Mouse (Mus musculus) liver, embryonic 13.5 days (tissue): Measurements from ENCODE around the gene Zfyve9. TPM values are rescaled to one million over a fixed set of nuclear protein-coding genes. Genes with fewer than 3 reads are reported as not detected.

Experiments used
- ATAC-seq: fragments of 200-750 bp; cut with Nextera tagmentation; 2 replicates; pipeline ENCODE4 v1.8.0; 2017; ENCODE audit warnings: low read depth, mild to moderate bottlenecking, moderate number of reproducible peaks, moderate library complexity
- DNase-seq: peaks from one replicate; pipeline ENCODE4 v3.0.0; 2022
- H3K27ac ChIP-seq: fragments of 300-500 bp; sonication (generic); 2 replicates; pipeline ENCODE4 v1.5.1; 2015; ENCODE audit warnings: moderate library complexity, mild to moderate bottlenecking, inconsistent platforms
- H3K27me3 ChIP-seq: fragments of 300-500 bp; sonication (generic); 2 replicates; pipeline ENCODE4 v1.6.1; 2015; ENCODE audit warnings: mild to moderate bottlenecking, inconsistent platforms
- H3K36me3 ChIP-seq: fragments of 300-500 bp; sonication (generic); 2 replicates; pipeline ENCODE4 v1.6.1; 2015; ENCODE audit warnings: mild to moderate bottlenecking, inconsistent platforms
- H3K4me1 ChIP-seq: fragments of 300-500 bp; sonication (generic); replicated peaks from 2 replicates; pipeline ENCODE4 v1.6.1; 2015; ENCODE audit warnings: inconsistent platforms
- H3K4me2 ChIP-seq: fragments of 300-500 bp; sonication (generic); 2 replicates; pipeline ENCODE4 v1.6.1; 2015; ENCODE audit warnings: inconsistent platforms, mild to moderate bottlenecking, moderate library complexity
- H3K4me3 ChIP-seq: fragments of 300-500 bp; sonication (generic); replicated peaks from 2 replicates; pipeline ENCODE4 v1.5.1; 2015; ENCODE audit warnings: mild to moderate bottlenecking, inconsistent platforms
- H3K9ac ChIP-seq: fragments of 300-500 bp; sonication (generic); 2 replicates; pipeline ENCODE4 v1.6.1; 2015; ENCODE audit warnings: mild to moderate bottlenecking, inconsistent platforms
- H3K9me3 ChIP-seq: fragments of 300-500 bp; sonication (generic); replicated peaks from 2 replicates; pipeline ENCODE4 v1.6.1; 2016; ENCODE audit warnings: inconsistent platforms
- WGBS: fragments of 180-500 bp; shearing (Covaris S2); methylation state at CpG from one replicate; pipeline ENCODE4 v1.1.7; 2015; ENCODE audit not compliant: insufficient replicate concordance; 5-methylcytosine and 5-hydroxymethylcytosine counted together
- polyA plus RNA-seq: library from polyadenylated mRNA; unstranded; fragments of >200 nt; fragmentation: Nextera tagmentation; extraction: Ambion mirVana; gene quantifications from 2 replicates; pipeline ENCODE4 v1.2.1, GENCODE M21; 2015

The Zfyve9 gene
- polyA plus RNA-seq: 0.48 and 0.56 TPM in 2 replicates

DNA sequence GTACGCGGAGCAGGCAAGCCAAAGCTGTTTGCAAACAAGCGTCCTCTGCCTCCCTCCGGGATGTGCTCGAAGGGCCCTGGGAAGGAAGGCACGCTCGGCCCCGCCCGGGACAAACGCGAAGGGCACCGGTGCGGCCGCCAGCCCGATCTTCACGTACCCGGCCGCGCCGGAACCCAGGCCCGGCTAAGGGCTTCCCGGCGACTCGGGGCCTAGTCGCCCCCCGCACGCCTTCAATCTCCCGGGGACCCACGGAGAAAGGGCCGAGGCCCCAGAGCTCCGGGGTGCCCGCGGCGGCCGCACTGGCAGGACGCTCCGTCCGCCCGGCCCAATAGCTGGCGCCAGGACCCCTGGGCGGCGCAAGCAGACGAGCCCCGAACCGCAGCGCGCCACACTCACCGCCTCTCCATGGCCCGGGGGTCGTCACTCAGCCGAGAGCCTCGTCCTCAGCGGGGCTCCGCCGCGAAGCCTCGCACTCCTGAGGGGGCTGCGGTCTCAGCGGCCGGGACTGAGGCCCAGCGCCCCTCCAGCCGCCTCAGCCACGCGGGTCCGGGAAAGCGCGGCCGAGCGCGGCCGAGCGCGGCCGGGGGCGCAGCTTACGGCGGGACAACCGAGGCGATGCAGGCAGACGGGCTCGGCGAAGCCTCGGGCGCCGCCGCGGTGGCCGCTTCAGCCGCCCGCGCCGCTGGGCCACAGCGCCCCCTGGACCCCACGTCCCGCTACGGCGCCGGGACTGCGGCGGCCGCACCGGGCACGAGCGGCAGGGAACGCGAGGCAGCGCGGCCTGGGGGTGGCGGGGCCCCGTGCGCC, at the start of gene Zfyve9:
Gene Zfyve9, minus strand, starts transcription at position 742 of the 807 bp plus-strand sequence.
- Histone ChIP-seq H3K4me2 (peak within 1 kb of the TSS; percentile 85), H3K4me3 (peak within 1 kb of the TSS; percentile 68), H3K27me3 (peaks cover 55% of the 10 kb centered on the region), H3K9ac (peak within 1 kb of the TSS; percentile 75), H3K4me1 (peaks cover 9% of the 10 kb centered on the region), H3K9me3 (no peaks in the 10 kb centered on the region), H3K27ac (peak within 1 kb of the TSS; percentile 72), H3K36me3 (no peaks in the 10 kb centered on the region)
- DNase-seq (peak; percentile 40), ATAC-seq (peak; percentile 68)
- WGBS: under 1% methylated on average over 98 of the region's 111 CpGs

DNA sequence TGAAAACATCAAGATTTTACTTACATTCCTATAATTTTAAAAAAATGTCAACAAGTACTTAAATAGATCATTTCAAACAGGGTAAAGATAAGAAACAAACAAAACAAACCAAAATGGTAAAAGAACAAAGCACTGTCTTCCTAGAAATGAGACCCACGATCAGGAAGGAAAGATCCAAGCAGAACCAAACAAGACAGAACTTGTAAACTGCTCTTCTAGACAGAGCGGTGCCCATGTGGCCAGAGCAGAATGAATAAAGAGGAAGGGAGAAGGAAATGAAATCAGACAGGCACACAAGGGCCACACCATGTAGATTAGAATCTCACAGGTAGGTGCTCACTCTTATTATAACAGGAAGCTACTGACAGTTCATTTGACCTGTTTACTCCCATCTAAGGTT, 46.0 kb upstream of the Zfyve9 start:
- WGBS: 80% methylated on average over 2 of the region's 2 CpGs
- Histone ChIP-seq H3K4me1 (peaks cover 8% of the 10 kb centered on the region), H3K36me3 (peaks cover 63% of the 10 kb centered on the region), H3K4me2 (no peak overlapping the region), H3K27me3 (no peaks in the 10 kb centered on the region), H3K9ac (no peak overlapping the region), H3K9me3 (no peaks in the 10 kb centered on the region), H3K4me3 (no peak overlapping the region), H3K27ac (no peak overlapping the region)
- no peak for ATAC-seq
- no peak for DNase-seq

DNA sequence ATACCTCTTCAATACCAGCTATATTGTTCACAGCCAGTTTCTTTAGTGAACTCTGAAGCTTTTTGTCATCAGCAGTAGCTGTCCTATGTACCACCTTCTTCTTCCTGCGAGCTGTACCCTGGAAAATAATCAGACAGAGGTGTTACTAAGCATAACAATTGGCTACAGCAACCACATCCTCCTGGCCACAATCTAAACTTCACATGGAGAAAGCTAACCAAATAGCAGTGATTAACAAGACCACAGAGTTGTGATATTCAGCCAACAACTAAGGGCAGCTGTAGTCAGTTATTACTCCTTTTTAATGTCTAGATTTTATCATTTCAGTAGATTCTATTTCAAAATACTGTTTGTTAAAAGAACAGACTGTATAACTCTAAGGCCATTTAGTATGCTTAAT, 45.5 kb upstream of the Zfyve9 start:
- Histone ChIP-seq H3K27me3 (no peaks in the 10 kb centered on the region), H3K9ac (no peak overlapping the region), H3K4me2 (no peak overlapping the region), H3K4me3 (no peak overlapping the region), H3K9me3 (no peaks in the 10 kb centered on the region), H3K4me1 (peaks cover 4% of the 10 kb centered on the region; the same call in 1 of the 2 replicates), H3K36me3 (peaks cover 65% of the 10 kb centered on the region), H3K27ac (no peak overlapping the region)
- DNase-seq (no peak), ATAC-seq (no peak)
- 79% methylated on average over 1 of the region's 1 CpGs for WGBS

DNA sequence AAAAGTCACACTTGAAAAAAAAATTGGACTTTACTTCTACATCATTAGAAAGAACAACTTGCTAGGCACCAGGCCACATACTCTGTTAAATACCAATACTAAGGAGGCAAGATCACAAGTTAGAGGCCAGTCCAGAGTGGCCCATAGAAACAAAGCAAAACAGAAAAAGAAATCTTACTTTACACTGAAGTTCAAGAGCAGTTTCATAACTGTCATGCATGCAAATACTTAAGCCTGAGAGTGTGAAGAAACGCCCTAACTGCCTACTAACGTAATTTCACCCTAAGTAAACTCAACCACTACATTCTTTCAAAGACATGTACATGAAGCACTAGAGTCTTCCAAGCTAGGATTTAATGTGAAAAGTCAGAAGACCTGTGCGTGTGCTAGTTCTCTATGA, 45.1 kb upstream of the Zfyve9 start:
- no peaks in the 10 kb centered on the region for H3K27me3 ChIP-seq
- no peak overlapping the region for H3K4me2 ChIP-seq
- 82% methylated on average over 3 of the region's 3 CpGs for WGBS
- H3K27ac ChIP-seq: no peak overlapping the region
- H3K9me3 ChIP-seq: no peaks in the 10 kb centered on the region
- H3K4me1 ChIP-seq: no peaks in the 10 kb centered on the region
- H3K4me3 ChIP-seq: no peak overlapping the region
- ATAC-seq: no peak
- no peak for DNase-seq
- peaks cover 70% of the 10 kb centered on the region for H3K36me3 ChIP-seq
- H3K9ac ChIP-seq: no peak overlapping the region

DNA sequence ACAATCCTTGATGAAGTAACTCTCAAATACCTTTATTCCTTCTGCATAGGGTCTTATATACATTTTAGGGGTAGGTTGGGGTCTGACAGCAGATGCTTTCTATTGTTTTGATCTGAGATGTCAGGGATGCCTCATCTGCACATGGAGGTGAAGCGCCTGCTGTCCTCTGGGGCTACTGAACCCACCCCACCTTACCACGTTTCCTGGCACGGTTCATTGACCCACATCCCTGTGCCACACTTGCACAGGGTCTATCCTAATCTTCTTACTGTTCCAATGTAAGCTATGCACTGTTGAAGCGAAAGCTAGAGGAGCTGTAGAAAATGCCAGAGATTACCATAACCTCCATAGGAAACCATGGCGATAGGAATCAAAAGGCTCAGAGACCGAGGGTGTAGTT, 31.0 kb upstream of the Zfyve9 start:
- no peak overlapping the region for H3K27ac ChIP-seq
- no peaks in the 10 kb centered on the region for H3K27me3 ChIP-seq
- DNase-seq (no peak), ATAC-seq (no peak)
- H3K4me1 ChIP-seq: no peaks in the 10 kb centered on the region
- H3K36me3 ChIP-seq: 0 out of 2 replicates have a peak, but pooled peaks cover 6% of the 10 kb centered on the region
- WGBS: 55% methylated on average over 6 of the region's 6 CpGs
- H3K9me3 ChIP-seq: no peaks in the 10 kb centered on the region
- no peak overlapping the region for H3K4me2 ChIP-seq
- no peak overlapping the region for H3K4me3 ChIP-seq
- H3K9ac ChIP-seq: no peak overlapping the region

DNA sequence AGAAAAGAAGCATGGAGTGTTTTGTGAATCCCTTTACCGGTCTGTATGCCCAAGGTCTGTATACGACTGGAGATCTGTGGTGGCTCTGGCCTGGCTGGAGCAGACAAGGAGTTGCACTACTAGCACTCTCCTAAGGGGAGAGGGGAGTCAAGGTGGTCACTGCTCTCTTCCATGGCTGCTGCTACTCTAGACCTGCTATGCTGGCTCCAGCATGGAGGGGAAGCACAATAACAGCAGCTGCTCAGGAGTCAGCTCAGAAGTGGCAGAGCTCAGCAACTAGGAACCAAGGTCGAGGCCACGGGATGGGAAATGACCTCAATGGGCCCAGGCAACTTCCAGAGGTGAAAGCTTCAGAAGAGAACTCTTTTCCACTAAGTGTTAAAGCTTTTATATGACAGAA, 30.5 kb upstream of the Zfyve9 start:
- Histone ChIP-seq H3K27ac (no peak overlapping the region), H3K27me3 (no peaks in the 10 kb centered on the region), H3K4me2 (no peak overlapping the region), H3K36me3 (0 out of 2 replicates have a peak, but pooled peaks cover 6% of the 10 kb centered on the region), H3K4me3 (no peak overlapping the region), H3K9ac (no peak overlapping the region), H3K4me1 (no peaks in the 10 kb centered on the region), H3K9me3 (no peaks in the 10 kb centered on the region)
- WGBS: 45% methylated on average over 4 of the region's 4 CpGs
- DNase-seq (no peak), ATAC-seq (no peak)

DNA sequence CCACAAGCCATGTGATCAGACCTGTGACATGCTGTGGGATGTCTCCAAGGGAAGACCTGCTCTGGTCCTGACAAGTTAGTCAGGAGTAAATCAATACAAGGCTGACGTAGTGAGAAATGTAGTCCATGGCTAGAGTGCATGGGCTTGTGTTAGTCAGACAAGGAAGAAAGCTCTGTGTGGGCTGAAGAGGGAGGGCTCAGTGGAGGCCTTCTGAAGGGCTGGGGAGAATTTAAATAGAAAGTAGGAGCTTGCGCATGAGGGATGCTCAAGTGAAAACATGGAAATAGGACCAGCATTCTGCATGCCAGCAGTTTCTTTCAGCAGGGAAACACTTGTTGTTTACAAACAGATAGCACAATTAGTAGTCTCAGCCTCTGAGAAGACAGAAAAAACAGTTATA, 22.9 kb upstream of the Zfyve9 start:
- no peak overlapping the region for H3K4me3 ChIP-seq
- H3K9ac ChIP-seq: no peak overlapping the region
- H3K36me3 ChIP-seq: no peaks in the 10 kb centered on the region
- 73% methylated on average over 2 of the region's 2 CpGs for WGBS
- ATAC-seq: no peak
- H3K27ac ChIP-seq: no peak overlapping the region
- H3K4me2 ChIP-seq: no peak overlapping the region
- no peaks in the 10 kb centered on the region for H3K4me1 ChIP-seq
- no peak for DNase-seq
- no peaks in the 10 kb centered on the region for H3K9me3 ChIP-seq
- no peaks in the 10 kb centered on the region for H3K27me3 ChIP-seq

DNA sequence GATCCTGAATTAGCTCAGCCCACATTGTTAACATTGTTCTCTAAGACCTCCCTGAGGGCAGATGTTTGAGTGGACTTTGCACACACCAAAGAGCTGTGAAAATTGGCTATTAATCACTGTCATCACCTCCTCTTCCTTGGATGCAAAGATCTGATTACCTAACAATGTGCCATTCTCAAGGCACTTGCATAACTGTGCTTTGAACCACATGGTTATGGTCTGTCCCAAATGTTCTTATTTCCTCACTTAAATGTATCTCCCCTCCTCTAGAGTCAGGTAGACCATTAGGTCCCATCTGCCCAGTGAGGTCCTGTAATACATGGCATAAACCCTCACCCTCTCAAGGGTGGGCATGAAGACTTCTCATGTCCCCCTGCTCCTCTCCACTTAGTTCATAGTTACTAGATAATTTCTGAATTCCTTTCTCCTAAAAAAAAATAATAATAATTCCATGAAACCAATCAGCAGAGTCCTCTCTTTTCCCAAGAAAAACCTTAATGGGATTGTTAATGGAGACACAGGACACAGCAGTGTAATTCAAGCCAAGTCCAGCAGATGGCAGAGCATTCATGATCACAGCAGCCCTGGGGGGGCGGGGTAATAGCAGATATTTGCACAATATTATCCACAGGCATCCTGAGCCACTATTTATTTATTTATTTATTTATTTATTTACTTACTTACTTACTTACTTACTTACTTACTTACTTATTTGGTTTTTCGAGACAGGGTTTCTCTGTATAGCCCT, 17.7 kb upstream of the Zfyve9 start:
- peak; percentile 31 for DNase-seq
- Histone ChIP-seq H3K4me1 (no peaks in the 10 kb centered on the region; the same call in 1 of the 2 replicates), H3K27ac (no peak overlapping the region), H3K27me3 (no peaks in the 10 kb centered on the region), H3K4me3 (no peak overlapping the region), H3K9me3 (no peaks in the 10 kb centered on the region), H3K4me2 (no peak overlapping the region), H3K9ac (no peak overlapping the region), H3K36me3 (no peaks in the 10 kb centered on the region)
- 26% methylated on average over 2 of the region's 2 CpGs for WGBS
- ATAC-seq: no peak

DNA sequence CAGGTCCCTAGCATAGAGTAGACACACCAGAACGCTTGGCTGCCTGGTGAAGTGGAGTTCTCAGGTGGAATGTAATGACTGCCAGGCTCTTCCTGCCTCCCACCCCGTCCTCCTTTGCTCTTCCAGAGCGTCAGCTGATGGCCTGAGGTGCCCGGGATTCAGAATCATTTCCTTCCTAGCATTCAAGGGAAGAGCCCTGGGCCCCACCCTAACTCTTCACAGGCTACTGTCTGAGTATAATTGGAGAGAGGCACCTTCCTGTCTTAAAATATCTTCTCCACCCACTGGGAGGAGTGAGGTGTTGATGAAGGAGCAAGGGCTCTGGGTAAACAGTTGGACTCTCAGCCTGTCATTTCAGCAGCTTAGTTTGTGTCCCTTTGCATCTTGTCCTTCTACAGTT, 16.1 kb upstream of the Zfyve9 start:
- WGBS: 32% methylated on average over 4 of the region's 4 CpGs
- DNase-seq (no peak), ATAC-seq (no peak)
- no peaks in the 10 kb centered on the region for H3K9me3 ChIP-seq
- H3K4me3 ChIP-seq: no peak overlapping the region
- no peak overlapping the region for H3K9ac ChIP-seq
- H3K27ac ChIP-seq: no peak overlapping the region
- H3K4me1 ChIP-seq: no peaks in the 10 kb centered on the region; the same call in 1 of the 2 replicates
- H3K4me2 ChIP-seq: no peak overlapping the region
- H3K36me3 ChIP-seq: no peaks in the 10 kb centered on the region
- no peaks in the 10 kb centered on the region for H3K27me3 ChIP-seq

DNA sequence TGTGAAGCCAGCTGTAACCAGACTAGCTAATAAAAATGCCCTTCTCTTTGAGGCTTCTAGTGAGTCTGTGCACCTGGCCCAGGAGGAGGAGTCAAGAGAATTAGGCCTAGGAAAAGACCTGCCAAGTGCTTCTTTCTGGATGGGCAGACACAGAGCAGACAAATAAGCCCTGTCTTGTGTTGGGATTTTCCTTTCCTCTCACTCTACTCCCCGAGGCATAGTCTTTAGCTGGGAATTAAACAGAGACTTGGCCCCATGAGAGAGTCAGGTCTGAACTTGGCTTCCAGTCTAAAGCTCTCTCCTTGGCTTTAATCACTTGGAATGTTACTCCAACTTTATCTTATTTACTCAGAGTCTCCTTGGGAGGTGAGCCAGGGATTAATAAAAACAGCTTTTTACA, 13.3 kb upstream of the Zfyve9 start:
- 43% methylated on average over 1 of the region's 1 CpGs for WGBS
- Histone ChIP-seq H3K4me2 (no peak overlapping the region), H3K4me3 (no peak overlapping the region), H3K4me1 (no peaks in the 10 kb centered on the region; the same call in 1 of the 2 replicates), H3K9ac (no peak overlapping the region), H3K36me3 (no peaks in the 10 kb centered on the region), H3K27me3 (no peaks in the 10 kb centered on the region), H3K27ac (no peak overlapping the region), H3K9me3 (no peaks in the 10 kb centered on the region)
- no peak for ATAC-seq
- no peak for DNase-seq

DNA sequence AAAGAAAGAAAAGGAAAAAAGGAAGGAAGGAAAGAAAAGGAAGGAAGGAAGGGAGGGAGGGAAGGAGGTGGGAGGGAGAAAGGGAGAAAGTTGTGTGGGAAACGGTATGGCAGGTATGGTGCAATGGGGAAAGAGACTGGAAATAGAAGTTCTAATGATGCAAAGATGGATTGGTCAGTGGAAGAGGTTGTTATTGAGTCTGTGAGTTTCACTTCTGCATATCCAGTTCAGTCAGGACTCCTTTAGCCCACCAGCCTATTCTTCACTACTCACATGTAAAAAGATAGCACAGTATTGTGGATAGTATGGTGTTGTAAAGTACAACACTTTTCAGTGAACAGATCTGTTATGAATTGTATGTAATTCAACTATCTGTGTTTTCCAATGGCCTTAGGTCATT, 9.9 kb upstream of the Zfyve9 start:
- H3K27me3 ChIP-seq: no peaks in the 10 kb centered on the region

More for the DNA sequence above, 9.9 kb upstream of the Zfyve9 start:
- Histone ChIP-seq H3K27ac (no peak overlapping the region), H3K9me3 (no peaks in the 10 kb centered on the region), H3K4me1 (no peaks in the 10 kb centered on the region), H3K9ac (no peak overlapping the region), H3K4me3 (no peak overlapping the region), H3K36me3 (no peaks in the 10 kb centered on the region), H3K4me2 (no peak overlapping the region)
- no peak for DNase-seq
- WGBS: 26% methylated on average over 1 of the region's 1 CpGs
- ATAC-seq: no peak
